Mouse (Mus musculus) lung, postnatal 0 days (tissue): ENCODE results near the gene Fam117a. TPM values are rescaled to one million over a fixed set of nuclear protein-coding genes. Genes with fewer than 3 reads are reported as not detected.

Experiments
- ATAC-seq: fragments of 200-750 bp; cut with Nextera tagmentation; 2 replicates; pipeline ENCODE4 v1.8.0; 2017; ENCODE audit warnings: moderate library complexity
- DNase-seq: peaks from one replicate; pipeline ENCODE4 v3.0.0-alpha.2; 2016; ENCODE audit warnings: low spot score
- H3K27ac ChIP-seq: fragments of 300-500 bp; sonication (generic); 2 replicates; pipeline ENCODE4 v1.5.1; 2014; ENCODE audit warnings: antibody characterized with exemption, mild to moderate bottlenecking, low read length, mixed read lengths
- H3K27me3 ChIP-seq: fragments of 300-500 bp; sonication (generic); replicated peaks from 2 replicates; pipeline ENCODE4 v1.6.1; 2014; ENCODE audit warnings: low read length, mixed read lengths; ENCODE audit not compliant: insufficient read depth
- H3K36me3 ChIP-seq: fragments of 300-500 bp; sonication (generic); 2 replicates; pipeline ENCODE4 v1.6.1; 2014; ENCODE audit warnings: low read length, mixed read lengths; ENCODE audit not compliant: insufficient read depth
- H3K4me1 ChIP-seq: fragments of 300-500 bp; sonication (generic); 2 replicates; pipeline ENCODE4 v1.6.1; 2014; ENCODE audit warnings: antibody characterized with exemption, low read depth, low read length, mixed read lengths; ENCODE audit not compliant: insufficient read depth
- H3K4me2 ChIP-seq: fragments of 300-500 bp; sonication (generic); replicated peaks from 2 replicates; pipeline ENCODE4 v1.6.1; 2014; ENCODE audit warnings: low read depth, mild to moderate bottlenecking, low read length, moderate library complexity, mixed read lengths
- H3K4me3 ChIP-seq: fragments of 300-500 bp; sonication (generic); 2 replicates; pipeline ENCODE4 v1.5.1; 2014; ENCODE audit warnings: low read depth, low read length
- H3K9ac ChIP-seq: fragments of 300-500 bp; sonication (generic); replicated peaks from 2 replicates; pipeline ENCODE4 v1.6.1; 2014; ENCODE audit warnings: low read depth, mild to moderate bottlenecking
- H3K9me3 ChIP-seq: fragments of 300-500 bp; sonication (generic); 2 replicates; pipeline ENCODE4 v1.6.1; 2016; ENCODE audit warnings: low read length, mixed read lengths
- CTCF ChIP-seq: IDR thresholded peaks from 2 replicates; pipeline ENCODE4 v1.5.1; 2016; ENCODE audit warnings: antibody characterized with exemption, mild to moderate bottlenecking
- EP300 ChIP-seq: IDR thresholded peaks from 2 replicates; pipeline ENCODE4 v1.6.1; 2016; ENCODE audit warnings: antibody characterized with exemption, mild to moderate bottlenecking, control low read depth
- WGBS: fragments of 180-500 bp; shearing (Covaris S2); extraction: QIAGEN DNeasy Blood & Tissue Kit; methylation state at CpG from one replicate; pipeline ENCODE4 v1.1.7; 2014; 5-methylcytosine and 5-hydroxymethylcytosine counted together
- polyA plus RNA-seq: library from polyadenylated mRNA; unstranded; fragments of >200 nt; fragmentation: Nextera tagmentation; extraction: Ambion mirVana; gene quantifications from 2 replicates; pipeline ENCODE4 v1.2.1, GENCODE M21; 2015

The Fam117a gene
- polyA plus RNA-seq, 1 experiment from 2014 or later, result 21.6 TPM

DNA sequence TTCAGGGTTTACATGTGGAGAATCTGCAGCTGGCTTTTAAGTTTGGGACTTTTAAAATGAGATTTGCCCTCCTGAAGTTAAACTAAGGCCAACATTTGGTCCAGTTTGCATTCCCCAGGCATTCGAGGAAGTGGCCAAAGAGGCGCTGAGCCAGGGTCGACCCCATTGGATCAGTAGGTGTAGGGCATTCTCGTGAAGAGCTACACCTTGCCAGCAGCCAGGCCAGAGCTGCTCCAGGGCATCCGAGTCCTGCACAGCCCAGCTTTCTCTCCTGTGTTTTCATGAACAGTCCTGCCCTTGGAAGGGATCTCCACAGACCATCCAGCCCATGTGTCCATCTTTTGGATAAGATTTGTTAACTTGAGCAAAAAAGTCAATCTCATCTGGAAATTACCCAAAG, 27.6 kb downstream of the Fam117a start:
- H3K27me3 ChIP-seq, result no peaks in the 10 kb centered on the region
- no peak overlapping the region for H3K4me3 ChIP-seq
- DNase-seq, result no peak
- ATAC-seq, result no peak
- no peak overlapping the region for H3K9ac ChIP-seq
- no peak overlapping the region for H3K4me2 ChIP-seq
- 80% methylated on average over 5 of the region's 5 CpGs for WGBS
- TF ChIP-seq CTCF (no peak), EP300 (no peak)
- H3K36me3 ChIP-seq, result peaks cover 3% of the 10 kb centered on the region; the same call in 1 of the 2 replicates
- peaks cover 10% of the 10 kb centered on the region; the same call in 1 of the 2 replicates for H3K4me1 ChIP-seq
- H3K27ac ChIP-seq, result no peak overlapping the region
- no peaks in the 10 kb centered on the region for H3K9me3 ChIP-seq

DNA sequence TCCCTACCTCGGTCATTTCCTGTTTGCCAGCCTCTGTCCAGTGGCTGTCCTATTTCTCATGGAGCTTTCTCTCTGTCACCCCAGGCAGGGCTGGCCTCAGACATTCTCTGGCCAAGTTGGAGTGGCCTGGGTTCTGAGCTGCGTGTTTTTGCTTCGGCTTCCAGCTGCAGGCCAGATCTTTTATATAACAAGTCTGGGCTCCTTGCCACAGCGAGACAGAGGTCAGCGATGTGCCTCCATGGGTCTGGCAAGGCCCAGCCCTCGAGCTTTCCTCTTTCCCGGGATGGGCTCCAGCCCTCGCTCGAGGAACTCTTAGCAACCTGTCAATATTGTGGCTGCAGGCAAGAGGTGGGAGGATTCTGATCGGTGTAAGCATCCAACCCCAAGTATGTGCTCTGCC, 28.8 kb downstream of the Fam117a start:
- Histone ChIP-seq H3K27ac (peak overlapping the region; percentile 64; the same call in 1 of the 2 replicates), H3K4me3 (no peak overlapping the region), H3K4me2 (no peak overlapping the region), H3K9ac (no peak overlapping the region), H3K9me3 (no peaks in the 10 kb centered on the region), H3K36me3 (peaks cover 3% of the 10 kb centered on the region; the same call in 1 of the 2 replicates), H3K27me3 (no peaks in the 10 kb centered on the region), H3K4me1 (peaks cover 10% of the 10 kb centered on the region; the same call in 1 of the 2 replicates)
- WGBS, result 50% methylated on average over 10 of the region's 10 CpGs
- no peak for TF ChIP-seq EP300
- TF ChIP-seq CTCF, result no peak
- peak; percentile 82 for DNase-seq
- ATAC-seq, result peak; percentile 66

DNA sequence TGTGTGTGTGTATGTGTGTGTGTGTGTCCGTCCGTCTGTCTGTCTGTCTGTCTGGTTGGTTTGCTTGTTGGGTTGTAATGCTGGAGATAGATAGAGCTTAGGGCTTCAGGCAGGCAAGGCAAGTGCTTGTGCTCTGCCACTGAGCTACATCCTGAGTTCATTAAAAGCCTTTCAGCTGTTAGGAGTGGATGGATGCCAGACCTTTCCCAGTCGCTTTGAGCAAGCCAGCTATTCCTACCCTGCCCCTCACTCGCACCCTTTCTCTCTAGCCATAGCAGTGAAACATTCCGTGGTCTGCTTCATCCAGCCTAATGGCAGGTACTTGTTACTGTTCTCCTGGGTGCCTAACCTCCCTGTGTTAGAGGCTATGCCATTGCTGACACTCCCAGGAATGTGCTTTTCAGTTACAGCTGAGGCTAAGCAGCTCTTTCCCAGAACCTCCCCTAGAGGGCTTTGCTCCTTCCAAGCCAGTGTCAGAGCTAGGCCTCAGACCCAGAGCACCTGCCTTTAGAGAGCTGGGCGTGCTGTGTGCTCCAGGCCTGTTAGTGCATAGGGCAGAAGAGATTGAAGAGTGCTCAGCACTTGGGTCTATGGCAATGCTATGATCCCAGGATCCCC, 29.6 kb downstream of the Fam117a start:
- H3K4me2 ChIP-seq, result no peak overlapping the region
- WGBS, result 82% methylated on average over 5 of the region's 6 CpGs
- no peaks in the 10 kb centered on the region for H3K9me3 ChIP-seq
- ATAC-seq, result peak; percentile 42
- no peak overlapping the region for H3K9ac ChIP-seq
- H3K4me3 ChIP-seq, result no peak overlapping the region
- no peaks in the 10 kb centered on the region for H3K27me3 ChIP-seq
- peak overlapping the region; percentile 64 for H3K27ac ChIP-seq
- TF ChIP-seq CTCF, result peak; percentile 63
- no peak for TF ChIP-seq EP300
- H3K4me1 ChIP-seq, result peaks cover 10% of the 10 kb centered on the region; the same call in 1 of the 2 replicates
- DNase-seq, result peak; percentile 68
- peaks cover 3% of the 10 kb centered on the region; the same call in 1 of the 2 replicates for H3K36me3 ChIP-seq

DNA sequence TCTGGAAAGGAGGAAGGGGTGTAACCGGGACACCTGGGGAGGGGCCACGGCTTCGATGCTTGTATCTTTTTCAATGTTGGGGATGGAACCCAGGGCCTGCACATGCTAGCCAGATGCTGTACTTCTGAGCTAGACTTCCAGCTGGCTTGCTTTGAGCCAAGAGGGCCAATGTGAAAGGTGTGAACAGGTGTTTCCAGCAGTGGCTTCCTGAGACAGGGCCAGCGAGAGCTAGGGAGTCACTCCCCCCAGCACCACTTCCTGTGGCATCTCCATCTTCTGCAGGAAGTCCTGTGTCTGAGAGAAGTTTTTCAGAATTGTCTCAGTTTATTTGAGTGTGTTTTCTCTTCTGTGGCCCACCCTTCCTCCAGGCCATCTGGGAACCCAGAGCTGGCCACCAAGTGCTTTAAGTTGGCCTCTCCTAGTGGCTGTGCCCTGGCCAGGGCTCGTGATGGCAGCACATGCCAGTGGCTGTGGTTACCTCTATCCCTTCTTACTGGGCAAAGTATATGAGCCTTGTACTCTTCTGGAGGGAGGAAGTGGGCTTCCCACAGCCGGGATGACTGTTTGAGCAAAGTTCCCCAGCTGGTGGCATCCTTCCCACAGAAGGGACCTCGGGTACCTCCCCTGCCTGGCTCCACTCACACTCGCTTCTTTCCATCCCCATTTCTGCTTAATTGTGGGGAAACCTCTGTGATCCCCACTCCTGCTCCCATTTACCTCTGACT, 30.4 kb downstream of the Fam117a start:
- H3K4me3 ChIP-seq, result no peak overlapping the region
- DNase-seq (no peak), ATAC-seq (no peak)
- no peak overlapping the region for H3K9ac ChIP-seq
- no peaks in the 10 kb centered on the region for H3K27me3 ChIP-seq
- H3K9me3 ChIP-seq, result no peaks in the 10 kb centered on the region
- peak overlapping the region; percentile 64 for H3K27ac ChIP-seq
- H3K4me1 ChIP-seq, result peaks cover 10% of the 10 kb centered on the region; the same call in 1 of the 2 replicates
- 69% methylated on average over 8 of the region's 8 CpGs for WGBS
- H3K36me3 ChIP-seq, result peaks cover 3% of the 10 kb centered on the region
- no peak overlapping the region for H3K4me2 ChIP-seq
- TF ChIP-seq CTCF (no peak), EP300 (no peak)

DNA sequence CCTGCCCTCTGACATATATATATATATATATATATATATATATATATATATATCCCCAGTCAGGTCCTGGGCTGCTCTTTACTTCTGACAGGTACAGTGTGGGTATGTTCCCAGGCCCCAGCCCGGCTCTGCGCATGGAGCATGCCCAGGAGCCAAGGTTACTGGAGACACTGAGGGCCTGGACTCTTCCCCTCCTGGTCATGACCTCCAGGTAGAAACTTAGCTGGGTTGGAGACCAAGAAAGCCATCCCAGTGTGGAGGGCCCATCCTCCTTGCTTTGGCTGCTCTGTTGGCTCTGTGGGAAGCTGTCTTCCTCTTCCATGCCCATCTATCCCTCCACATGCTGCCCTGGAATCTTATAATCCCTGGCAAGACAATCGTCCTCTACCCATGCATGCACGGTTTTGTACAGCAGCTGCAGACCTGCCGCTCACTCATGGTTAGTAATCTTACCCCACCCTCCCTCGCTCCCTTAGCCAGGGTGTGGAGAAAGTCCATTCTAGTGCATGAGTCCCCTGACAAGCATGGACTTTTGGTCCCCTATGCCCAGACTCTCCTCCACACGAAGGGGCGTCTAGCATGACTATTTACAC, 31.5 kb downstream of the Fam117a start:
- no peaks in the 10 kb centered on the region for H3K9me3 ChIP-seq
- TF ChIP-seq CTCF (no peak), EP300 (no peak)
- H3K27me3 ChIP-seq, result no peaks in the 10 kb centered on the region
- peaks cover 7% of the 10 kb centered on the region for H3K36me3 ChIP-seq
- DNase-seq (no peak), ATAC-seq (no peak)
- WGBS, result 94% methylated on average over 8 of the region's 8 CpGs
- H3K9ac ChIP-seq, result no peak overlapping the region
- no peak overlapping the region for H3K4me2 ChIP-seq
- H3K27ac ChIP-seq, result no peak overlapping the region
- H3K4me1 ChIP-seq, result peaks cover 10% of the 10 kb centered on the region; the same call in 1 of the 2 replicates
- H3K4me3 ChIP-seq, result no peak overlapping the region

DNA sequence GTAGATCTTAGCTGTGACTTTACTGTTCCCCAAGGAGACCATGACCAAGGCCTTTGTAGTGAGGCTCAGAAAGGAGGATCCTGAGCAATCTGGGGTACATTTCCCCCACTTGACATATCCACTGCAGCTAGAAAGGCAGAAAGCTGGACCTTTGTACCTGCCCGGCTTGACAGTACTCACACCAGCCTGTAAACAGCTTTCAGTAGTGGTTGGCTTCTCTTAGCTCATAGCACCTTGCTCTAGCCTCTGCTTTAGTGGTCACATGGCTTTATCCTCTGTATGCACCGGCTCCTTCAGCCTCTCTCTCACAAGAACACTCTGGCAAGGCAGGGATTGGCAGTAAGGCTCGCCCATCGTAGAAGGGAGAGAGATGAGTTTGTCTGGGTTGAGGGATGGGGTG, 32.1 kb downstream of the Fam117a start:
- DNase-seq (no peak), ATAC-seq (no peak)
- TF ChIP-seq EP300, result no peak
- TF ChIP-seq CTCF, result no peak
- H3K27ac ChIP-seq, result no peak overlapping the region
- no peak overlapping the region for H3K9ac ChIP-seq
- H3K4me3 ChIP-seq, result no peak overlapping the region
- WGBS, result 82% methylated on average over 4 of the region's 4 CpGs
- H3K27me3 ChIP-seq, result no peaks in the 10 kb centered on the region
- H3K36me3 ChIP-seq, result peaks cover 9% of the 10 kb centered on the region
- no peaks in the 10 kb centered on the region for H3K9me3 ChIP-seq
- peaks cover 10% of the 10 kb centered on the region; the same call in 1 of the 2 replicates for H3K4me1 ChIP-seq
- no peak overlapping the region for H3K4me2 ChIP-seq
